ENCODE assay signal across 8 mouse cellular contexts in the genomic region with DNA sequence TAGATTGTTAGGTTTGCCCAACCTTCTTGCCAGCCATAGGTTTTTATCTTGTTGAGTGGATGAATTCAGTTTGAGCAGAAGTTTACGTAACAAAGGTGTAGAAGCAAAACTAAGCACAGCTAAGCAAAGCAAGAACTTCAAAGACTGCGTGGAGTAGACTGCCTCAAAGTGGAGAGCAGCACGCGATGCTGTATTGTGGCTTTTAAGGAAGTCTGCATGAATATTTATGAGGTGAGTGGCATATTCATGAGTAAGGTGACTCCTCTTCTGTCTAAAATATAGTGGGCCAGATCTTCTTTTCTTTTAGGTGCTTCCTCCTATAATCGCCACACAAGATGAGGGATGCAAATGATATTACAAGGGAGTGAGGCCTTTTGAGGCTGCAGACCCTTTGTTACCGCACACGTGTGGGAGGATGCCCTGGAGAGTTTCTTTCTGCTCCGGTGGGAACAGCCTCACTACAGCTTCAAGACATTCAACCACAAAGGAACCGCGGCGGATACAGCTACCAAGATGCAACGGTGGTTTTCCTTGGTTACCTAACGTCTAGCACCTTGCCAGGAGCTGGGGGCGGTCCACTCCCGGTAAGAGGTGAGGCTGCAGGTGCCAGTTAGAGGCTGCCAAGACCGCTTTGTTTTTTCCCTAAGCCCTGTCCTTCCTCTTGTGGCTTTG. TPM values are rescaled to one million over a fixed set of nuclear protein-coding genes. Genes with fewer than 3 reads are reported as not detected.
DNase-seq lines count a peak whose midpoint lies in the region; ATAC-seq and TF ChIP-seq lines count a peak whose summit lies in the region.

No protein-coding gene starts in this region.

- H3K27me3 ChIP-seq in heart, embryonic 13.5 days (replicated peaks): peaks cover 33% of the 10 kb centered on the region
- H3K27me3 ChIP-seq in forebrain, embryonic 16.5 days (replicated peaks; ENCODE audit: control insufficient read depth, insufficient read depth, low read length): 0 out of 2 replicates have a peak, but pooled peaks cover 2% of the 10 kb centered on the region
- no peaks in the 10 kb centered on the region for H3K27me3 ChIP-seq in midbrain, embryonic 11.5 days (ENCODE audit: control insufficient read depth, insufficient read depth, low read length)
- H3K27me3 ChIP-seq in cerebellum, adult 2 months (ENCODE audit: control insufficient read depth, insufficient read depth, low read length): peaks cover 1% of the 10 kb centered on the region; the same call in 1 of the 2 replicates

- no peak for ATAC-seq in heart, embryonic 13.5 days (ENCODE audit: extremely low read depth, insufficient number of reproducible peaks, low FRiP score, low TSS enrichment)
- ATAC-seq in forebrain, embryonic 16.5 days: peak; percentile 69
- peak; percentile 76 for ATAC-seq in midbrain, embryonic 11.5 days (ENCODE audit: low FRiP score)

- no peak for TF ChIP-seq CTCF in cerebellum, adult 2 months (IDR thresholded peaks at IDR 0.05; ENCODE audit: borderline replicate concordance, insufficient read depth, low read depth, low read length)

- peak overlapping the region; percentile 64 for H3K4me2 ChIP-seq in heart, embryonic 13.5 days
- H3K4me2 ChIP-seq in forebrain, embryonic 16.5 days (ENCODE audit: low read length): peak overlapping the region; percentile 50
- H3K4me2 ChIP-seq in midbrain, embryonic 11.5 days: peak overlapping the region; percentile 60

- WGBS in heart, embryonic 13.5 days: 3% methylated on average over 16 of the region's 16 CpGs
- WGBS in forebrain, embryonic 16.5 days: 3% methylated on average over 16 of the region's 16 CpGs
- 2% methylated on average over 16 of the region's 16 CpGs for WGBS in midbrain, embryonic 11.5 days
- WGBS in cerebellum, adult 2 months: 10% methylated on average over 16 of the region's 16 CpGs

- H3K27ac ChIP-seq in heart, embryonic 13.5 days (replicated peaks): no peak overlapping the region
- H3K27ac ChIP-seq in forebrain, embryonic 16.5 days (ENCODE audit: low read length): no peak overlapping the region
- peak overlapping the region; percentile 57; the same call in 1 of the 2 replicates for H3K27ac ChIP-seq in midbrain, embryonic 11.5 days (ENCODE audit: low read depth, low read length)
- H3K27ac ChIP-seq in cerebellum, adult 2 months (ENCODE audit: insufficient read depth, low read length): no peak overlapping the region

- peak overlapping the region; percentile 54 for H3K9ac ChIP-seq in heart, embryonic 13.5 days
- peak overlapping the region; percentile 6 for H3K9ac ChIP-seq in forebrain, embryonic 16.5 days (replicated peaks; ENCODE audit: low read depth, low read length)
- peak overlapping the region; percentile 64 for H3K9ac ChIP-seq in midbrain, embryonic 11.5 days (ENCODE audit: low read length)

- H3K4me1 ChIP-seq in heart, embryonic 13.5 days: peaks cover 11% of the 10 kb centered on the region
- peaks cover 12% of the 10 kb centered on the region for H3K4me1 ChIP-seq in forebrain, embryonic 16.5 days (replicated peaks; ENCODE audit: control insufficient read depth, insufficient read depth, low read length)
- peaks cover 9% of the 10 kb centered on the region for H3K4me1 ChIP-seq in midbrain, embryonic 11.5 days (ENCODE audit: control insufficient read depth, insufficient read depth, low read length)
- H3K4me1 ChIP-seq in cerebellum, adult 2 months (ENCODE audit: control insufficient read depth, insufficient read depth, low read length): no peaks in the 10 kb centered on the region

- no peak for TF ChIP-seq POLR2A in cerebellum, adult 2 months (IDR thresholded peaks at IDR 0.05; ENCODE audit: borderline replicate concordance, insufficient read depth, low read length)

- no peaks in the 10 kb centered on the region for H3K9me3 ChIP-seq in heart, embryonic 13.5 days
- H3K9me3 ChIP-seq in forebrain, embryonic 16.5 days (ENCODE audit: control insufficient read depth, low read length): no peaks in the 10 kb centered on the region
- no peaks in the 10 kb centered on the region for H3K9me3 ChIP-seq in midbrain, embryonic 11.5 days (ENCODE audit: control insufficient read depth, low read length)

- H3K4me3 ChIP-seq in heart, embryonic 13.5 days: peak overlapping the region; percentile 32
- peak overlapping the region; percentile 32 for H3K4me3 ChIP-seq in forebrain, embryonic 16.5 days (replicated peaks; ENCODE audit: low read length)
- peak overlapping the region; percentile 30 for H3K4me3 ChIP-seq in midbrain, embryonic 11.5 days (ENCODE audit: low read depth, low read length)
- H3K4me3 ChIP-seq in cerebellum, adult 2 months (replicated peaks; ENCODE audit: insufficient read depth, low read depth, low read length): no peak overlapping the region

- no peak for DNase-seq in heart, adult 18-20 months
- peak; percentile 46 for DNase-seq in T-cell, adult 2 months (ENCODE audit: low spot score)
- DNase-seq in midbrain, embryonic 11.5 days (ENCODE audit: low spot score, missing footprints): peak; percentile 94
- peak; percentile 58 for DNase-seq in thymus, postnatal 25 days
- no peak for DNase-seq in yolk sac, embryonic 10.5 days (ENCODE audit: low spot score)
- DNase-seq in cerebellum, adult 2 months: no peak

- no peaks in the 10 kb centered on the region for H3K36me3 ChIP-seq in heart, embryonic 13.5 days
- no peaks in the 10 kb centered on the region for H3K36me3 ChIP-seq in forebrain, embryonic 16.5 days (ENCODE audit: control insufficient read depth, insufficient read depth)
- no peaks in the 10 kb centered on the region for H3K36me3 ChIP-seq in midbrain, embryonic 11.5 days (ENCODE audit: control insufficient read depth, insufficient read depth, low read length)

RNA-seq across cellular contexts. Expression of a gene that starts 16.2 kb away (rescaled TPM):
- 16.1 and 16.8 TPM in 2 replicates for polyA plus RNA-seq in heart, embryonic 13.5 days (2015; fragmentation: Nextera tagmentation; extraction: Ambion mirVana)
- total RNA-seq in heart, adult 18-20 months (2021): 1 to 10 TPM; 8.8 to 9.1 TPM
- polyA plus RNA-seq in forebrain, embryonic 16.5 days (2015; fragmentation: Nextera tagmentation; extraction: Ambion mirVana): 34.5 and 34.9 TPM in 2 replicates
- 23.4 and 24.3 TPM in 2 replicates for polyA plus RNA-seq in midbrain, embryonic 11.5 days (2014; fragmentation: Nextera tagmentation; extraction: Ambion mirVana)
- 14.9 and 16.0 TPM in 2 replicates for polyA plus RNA-seq in cerebellum, adult 2 months (2012; rRNA removed)

Comparison
In these comparisons a context has a peak if more than half of its experiments do, and no peak if none do; other contexts are left out.
1. H3K9ac ChIP-seq: peak in every context shown above with its lines; median percentile 64 in midbrain, embryonic 11.5 days; 54 in heart, embryonic 13.5 days; 6 in forebrain, embryonic 16.5 days.
2. DNase-seq: peak in T-cell, adult 2 months (single experiment), midbrain, embryonic 11.5 days (single experiment) and thymus, postnatal 25 days (single experiment); none in heart, adult 18-20 months (0 of 2), yolk sac, embryonic 10.5 days (single experiment) and cerebellum, adult 2 months (0 of 2).
3. Peak in every context shown above with its lines, with median percentiles within 50 percentile points of each other: H3K4me2 ChIP-seq.